Mouse (Mus musculus) inflammation-experienced regulatory T-cells, adult 6 months (primary cell): ENCODE results near the gene Ccnk. TPM values are rescaled to one million over a fixed set of nuclear protein-coding genes. Genes with fewer than 3 reads are reported as not detected.

Source experiments
- ATAC-seq: one replicate; pipeline ENCODE4 v1.8.0; 2017
- polyA plus RNA-seq, 3 experiments: library from polyadenylated mRNA; unstranded; fragments of 100-300 nt; shearing (Covaris generic); gene quantifications; one replicate each; pipeline ENCODE4 v1.2.1; 2017

Ccnk gene
- 1 to 10 TPM; 3.9 to 6.3 (median 5.2) TPM for polyA plus RNA-seq

- ATAC-seq, result peak; percentile 90
Measured at GRCm38 (mm10) chr12:108179321-108180266, at the start of gene Ccnk. Ccnk (plus strand) TSS chr12:108179579.

- ATAC-seq, result no peak
Measured at GRCm38 (mm10) chr12:108132450-108133070, 46.8 kb upstream of the Ccnk start.

- no peak for ATAC-seq
Measured at GRCm38 (mm10) chr12:108133181-108133580, 46.2 kb upstream of the Ccnk start.

GRCm38 (mm10) chr12:108135610-108136208 lies 43.7 kb upstream of the Ccnk start:
- ATAC-seq, result no peak

- ATAC-seq, result no peak
Measured at GRCm38 (mm10) chr12:108143624-108144498, 35.5 kb upstream of the Ccnk start.

GRCm38 (mm10) chr12:108145198-108145597 lies 34.2 kb upstream of the Ccnk start:
- no peak for ATAC-seq

- no peak for ATAC-seq
Measured at GRCm38 (mm10) chr12:108149764-108150163, 29.6 kb upstream of the Ccnk start.

- ATAC-seq, result no peak
Measured at GRCm38 (mm10) chr12:108152743-108153142, 26.6 kb upstream of the Ccnk start.

GRCm38 (mm10) chr12:108159863-108160262 lies 19.5 kb upstream of the Ccnk start:
- no peak for ATAC-seq

GRCm38 (mm10) chr12:108162036-108162435 lies 17.3 kb upstream of the Ccnk start:
- ATAC-seq, result no peak

- ATAC-seq, result no peak
Measured at GRCm38 (mm10) chr12:108163706-108164105, 15.7 kb upstream of the Ccnk start.

- ATAC-seq, result no peak
Measured at GRCm38 (mm10) chr12:108168909-108169308, 10.5 kb upstream of the Ccnk start.

GRCm38 (mm10) chr12:108170467-108170866 lies 8.9 kb upstream of the Ccnk start:
- ATAC-seq, result no peak

- no peak for ATAC-seq
Measured at GRCm38 (mm10) chr12:108171336-108171735, 8.0 kb upstream of the Ccnk start.

- ATAC-seq, result no peak
Measured at GRCm38 (mm10) chr12:108172639-108173038, 6.7 kb upstream of the Ccnk start.

- no peak for ATAC-seq
Measured at GRCm38 (mm10) chr12:108174606-108175505, 4.5 kb upstream of the Ccnk start.

GRCm38 (mm10) chr12:108176366-108176765 lies 3.0 kb upstream of the Ccnk start:
- ATAC-seq, result no peak

GRCm38 (mm10) chr12:108178331-108179245 lies 791 bp upstream of the Ccnk start:
- ATAC-seq, result peak; percentile 24

- ATAC-seq, result no peak
Measured at GRCm38 (mm10) chr12:108179246-108179320, 296 bp upstream of the Ccnk start, which contains the start of gene Setd3. Setd3 (minus strand) TSS chr12:108179314.

GRCm38 (mm10) chr12:108181716-108182115 lies 2.3 kb downstream of the Ccnk start:
- no peak for ATAC-seq
